Mouse (Mus musculus): ENCODE measurements around the gene Gm10282. TPM values are rescaled to one million over a fixed set of nuclear protein-coding genes. Genes with fewer than 3 reads are reported as not detected.

The Gm10282 gene
- polyA plus RNA-seq, 1 experiment from 2014 or later = 30.4 TPM

Other genes with a start within 250 kb of the Gm10282 start
- gene Olfr373, start 222.1 kb downstream of the Gm10282 start, polyA plus RNA-seq (2015; fragmentation: Nextera tagmentation; extraction: Ambion mirVana) = not detected in 2 replicates
- 0.04 TPM in 1 of 2 replicates, not detected in the other for gene Olfr374, start 198.2 kb downstream of the Gm10282 start, polyA plus RNA-seq (2015; fragmentation: Nextera tagmentation; extraction: Ambion mirVana)
- gene Tpm4, start 170.3 kb downstream of the Gm10282 start, polyA plus RNA-seq (2015; fragmentation: Nextera tagmentation; extraction: Ambion mirVana) = 351 and 381 TPM in 2 replicates
- gene Rab8a, start 144.1 kb downstream of the Gm10282 start, polyA plus RNA-seq (2015; fragmentation: Nextera tagmentation; extraction: Ambion mirVana) = 77.4 and 101 TPM in 2 replicates
- gene Hsh2d, start 115.6 kb downstream of the Gm10282 start, polyA plus RNA-seq (2015; fragmentation: Nextera tagmentation; extraction: Ambion mirVana) = 0.55 and 1.1 TPM in 2 replicates
- gene Cib3, start 92.4 kb downstream of the Gm10282 start, polyA plus RNA-seq (2015; fragmentation: Nextera tagmentation; extraction: Ambion mirVana) = not detected in 2 replicates
- gene Gm11034, start 91.6 kb downstream of the Gm10282 start, polyA plus RNA-seq (2015; fragmentation: Nextera tagmentation; extraction: Ambion mirVana) = not detected in 2 replicates
- gene Fam32a, start 85.5 kb downstream of the Gm10282 start, polyA plus RNA-seq (2015; fragmentation: Nextera tagmentation; extraction: Ambion mirVana) = 44.1 and 46.6 TPM in 2 replicates
- gene Ap1m1, start 65.2 kb downstream of the Gm10282 start, polyA plus RNA-seq (2015; fragmentation: Nextera tagmentation; extraction: Ambion mirVana) = 120 and 121 TPM in 2 replicates
- 14.8 and 15.3 TPM in 2 replicates for gene Klf2, start 13.8 kb upstream of the Gm10282 start, polyA plus RNA-seq (2015; fragmentation: Nextera tagmentation; extraction: Ambion mirVana)
- 38.8 and 40.2 TPM in 2 replicates for gene Eps15l1, start 116.2 kb upstream of the Gm10282 start, polyA plus RNA-seq (2015; fragmentation: Nextera tagmentation; extraction: Ambion mirVana)
- gene Calr3, start 138.6 kb upstream of the Gm10282 start, polyA plus RNA-seq (2015; fragmentation: Nextera tagmentation; extraction: Ambion mirVana) = 1.4 and 1.5 TPM in 2 replicates
- gene 1700030K09Rik, start 138.6 kb upstream of the Gm10282 start, polyA plus RNA-seq (2015; fragmentation: Nextera tagmentation; extraction: Ambion mirVana) = 9.8 and 10.3 TPM in 2 replicates
- gene Cherp, start 170.0 kb upstream of the Gm10282 start, polyA plus RNA-seq (2015; fragmentation: Nextera tagmentation; extraction: Ambion mirVana) = 36.8 and 45.6 TPM in 2 replicates
- 7.8 and 13.1 TPM in 2 replicates for gene Slc35e1, start 187.4 kb upstream of the Gm10282 start, polyA plus RNA-seq (2015; fragmentation: Nextera tagmentation; extraction: Ambion mirVana)
- 11.5 and 12.7 TPM in 2 replicates for gene Med26, start 243.0 kb upstream of the Gm10282 start, polyA plus RNA-seq (2015; fragmentation: Nextera tagmentation; extraction: Ambion mirVana)